Mouse (Mus musculus): ENCODE results near the gene Cd86. TPM values are rescaled to one million over a fixed set of nuclear protein-coding genes. Genes with fewer than 3 reads are reported as not detected.

Gene Cd86
- polyA plus RNA-seq, 1 experiment from 2014 or later, result 2.6 TPM

DNA sequence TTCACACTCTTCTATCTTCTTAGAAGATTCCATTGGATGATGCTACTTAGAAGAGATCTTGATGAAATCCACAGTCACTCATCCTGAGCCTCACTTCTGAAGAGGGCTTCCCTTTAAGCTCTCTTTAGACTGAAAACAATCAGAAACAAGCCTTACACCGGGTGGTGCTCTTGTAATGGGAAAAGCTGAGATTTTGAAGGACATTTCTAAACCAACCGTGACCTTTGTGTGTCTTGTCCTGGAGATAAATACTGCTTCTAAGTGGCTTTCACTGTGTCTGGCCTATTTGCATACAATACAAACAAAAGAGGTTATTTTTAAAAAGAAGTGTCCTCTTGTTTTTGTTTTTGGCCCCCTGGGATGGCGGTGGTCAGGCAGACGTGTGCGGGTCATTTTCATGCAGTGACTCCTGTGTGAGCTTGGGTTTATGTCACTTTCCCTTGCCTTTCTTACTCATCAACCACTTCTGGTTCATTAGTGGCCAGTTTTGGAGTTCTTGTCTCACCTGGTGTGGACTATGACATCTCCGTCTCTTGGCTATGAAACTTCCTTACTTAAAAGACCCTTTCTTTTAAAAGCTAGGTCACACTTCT is 14.6 kb downstream of the Cd86 start:
- 65% methylated on average over 6 of the region's 6 CpGs for WGBS
- Histone ChIP-seq H3K27me3 (no peaks in the 10 kb centered on the region), H3K4me2 (no peak overlapping the region), H3K36me3 (no peaks in the 10 kb centered on the region), H3K27ac (no peak overlapping the region), H3K4me1 (no peaks in the 10 kb centered on the region), H3K4me3 (no peak overlapping the region), H3K9ac (no peak overlapping the region), H3K9me3 (no peaks in the 10 kb centered on the region)
- ATAC-seq (ENCODE audit: borderline replicate concordance, extremely low read depth, low FRiP score, low TSS enrichment), result no peak

DNA sequence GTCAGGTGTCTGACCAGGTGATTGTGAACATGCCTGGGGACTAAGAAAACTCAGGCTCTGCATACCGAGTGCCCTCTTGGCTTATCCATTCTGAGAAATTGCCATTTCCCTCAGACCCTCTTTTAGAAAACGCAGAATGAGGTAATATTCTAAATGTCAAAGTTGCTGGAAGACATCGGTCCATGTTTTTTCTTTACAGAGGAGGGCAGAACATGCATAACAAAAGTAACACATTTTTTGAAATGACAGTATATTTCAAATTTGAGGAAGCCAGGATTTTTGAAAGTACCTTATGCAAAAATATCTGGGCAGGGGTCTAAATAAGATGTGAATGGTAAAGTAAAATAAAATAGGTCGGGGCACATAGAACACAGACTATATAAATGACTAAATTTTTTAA is 15.4 kb downstream of the Cd86 start:
- Histone ChIP-seq H3K9ac (no peak overlapping the region), H3K4me2 (no peak overlapping the region), H3K4me1 (no peaks in the 10 kb centered on the region), H3K27ac (no peak overlapping the region), H3K27me3 (no peaks in the 10 kb centered on the region), H3K9me3 (no peaks in the 10 kb centered on the region), H3K36me3 (no peaks in the 10 kb centered on the region), H3K4me3 (no peak overlapping the region)
- no peak for ATAC-seq (ENCODE audit: borderline replicate concordance, extremely low read depth, low FRiP score, low TSS enrichment)
- WGBS, result 84% methylated on average over 4 of the region's 4 CpGs

DNA sequence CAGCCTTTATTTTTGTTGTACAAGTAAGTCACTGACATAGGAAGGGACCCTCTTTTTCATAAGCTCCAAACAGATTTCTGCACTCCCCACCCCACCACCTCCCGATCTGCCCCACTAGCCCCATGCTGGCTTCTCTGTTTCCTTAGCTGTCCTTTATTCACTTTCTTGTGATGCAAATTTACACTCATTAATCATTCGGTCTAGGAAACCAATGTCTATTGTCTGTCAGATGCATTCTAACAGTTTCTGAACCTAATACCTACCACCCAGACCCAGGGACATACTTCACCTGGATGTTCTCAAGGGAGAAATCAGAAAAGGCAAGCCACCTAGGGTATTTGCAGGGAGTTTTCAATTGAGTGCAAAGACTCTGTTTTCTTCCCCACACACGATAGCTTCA is 16.6 kb downstream of the Cd86 start:
- no peaks in the 10 kb centered on the region for H3K36me3 ChIP-seq
- H3K9me3 ChIP-seq, result no peaks in the 10 kb centered on the region
- no peaks in the 10 kb centered on the region for H3K4me1 ChIP-seq
- no peak for ATAC-seq (ENCODE audit: borderline replicate concordance, extremely low read depth, low FRiP score, low TSS enrichment)
- H3K4me3 ChIP-seq, result no peak overlapping the region
- H3K4me2 ChIP-seq, result no peak overlapping the region
- no peaks in the 10 kb centered on the region for H3K27me3 ChIP-seq
- H3K27ac ChIP-seq, result no peak overlapping the region
- 71% methylated on average over 3 of the region's 3 CpGs for WGBS
- no peak overlapping the region for H3K9ac ChIP-seq

DNA sequence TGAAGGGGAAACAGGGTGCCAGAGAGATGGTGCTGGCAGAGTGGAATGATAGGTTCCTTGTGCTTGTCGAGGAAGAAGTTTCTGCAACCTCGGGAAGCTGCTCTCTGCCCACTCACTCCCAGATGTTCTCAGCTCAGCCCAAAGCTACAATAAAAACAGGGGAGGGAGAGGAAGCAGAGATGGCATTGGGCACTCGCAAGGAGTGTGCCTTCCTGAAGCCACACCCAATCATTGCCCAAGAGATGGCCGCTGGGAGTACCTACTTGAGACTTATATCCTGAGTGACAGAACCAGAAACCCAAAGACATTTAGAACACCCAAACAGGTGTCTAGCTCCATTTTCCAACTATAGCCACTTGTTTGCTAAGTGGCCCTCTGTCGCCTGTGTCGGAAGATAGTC is 20.8 kb downstream of the Cd86 start:
- Histone ChIP-seq H3K36me3 (no peaks in the 10 kb centered on the region), H3K4me2 (no peak overlapping the region), H3K4me3 (no peak overlapping the region), H3K4me1 (0 out of 2 replicates have a peak, but pooled peaks cover 3% of the 10 kb centered on the region), H3K27me3 (no peaks in the 10 kb centered on the region), H3K9me3 (no peaks in the 10 kb centered on the region), H3K27ac (no peak overlapping the region), H3K9ac (no peak overlapping the region)
- WGBS, result 74% methylated on average over 6 of the region's 6 CpGs
- ATAC-seq (ENCODE audit: borderline replicate concordance, extremely low read depth, low FRiP score, low TSS enrichment), result no peak

DNA sequence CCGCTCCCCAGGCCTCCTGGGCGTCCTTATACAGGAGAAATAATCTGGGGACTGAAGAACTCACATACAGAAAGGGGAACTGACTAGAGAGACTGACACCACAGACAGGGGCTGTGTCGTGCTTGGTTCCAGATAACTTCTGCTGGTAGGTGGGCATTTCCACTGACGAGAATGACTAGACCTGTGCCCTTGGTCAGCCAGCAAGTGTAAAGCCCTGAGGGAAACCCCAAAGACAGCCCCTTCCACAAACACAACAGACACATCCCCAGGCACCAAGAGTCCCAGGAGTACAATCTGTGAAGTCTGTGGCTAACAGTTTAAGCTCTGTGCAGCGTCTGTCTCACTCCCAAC is 23.2 kb downstream of the Cd86 start:
- no peak overlapping the region for H3K4me3 ChIP-seq
- H3K4me2 ChIP-seq, result no peak overlapping the region
- H3K36me3 ChIP-seq, result no peaks in the 10 kb centered on the region
- no peak for ATAC-seq (ENCODE audit: borderline replicate concordance, extremely low read depth, low FRiP score, low TSS enrichment)
- H3K9me3 ChIP-seq, result no peaks in the 10 kb centered on the region
- H3K9ac ChIP-seq, result no peak overlapping the region
- H3K27ac ChIP-seq, result no peak overlapping the region
- H3K4me1 ChIP-seq, result 0 out of 2 replicates have a peak, but pooled peaks cover 3% of the 10 kb centered on the region
- no peaks in the 10 kb centered on the region for H3K27me3 ChIP-seq
- 67% methylated on average over 5 of the region's 5 CpGs for WGBS

DNA sequence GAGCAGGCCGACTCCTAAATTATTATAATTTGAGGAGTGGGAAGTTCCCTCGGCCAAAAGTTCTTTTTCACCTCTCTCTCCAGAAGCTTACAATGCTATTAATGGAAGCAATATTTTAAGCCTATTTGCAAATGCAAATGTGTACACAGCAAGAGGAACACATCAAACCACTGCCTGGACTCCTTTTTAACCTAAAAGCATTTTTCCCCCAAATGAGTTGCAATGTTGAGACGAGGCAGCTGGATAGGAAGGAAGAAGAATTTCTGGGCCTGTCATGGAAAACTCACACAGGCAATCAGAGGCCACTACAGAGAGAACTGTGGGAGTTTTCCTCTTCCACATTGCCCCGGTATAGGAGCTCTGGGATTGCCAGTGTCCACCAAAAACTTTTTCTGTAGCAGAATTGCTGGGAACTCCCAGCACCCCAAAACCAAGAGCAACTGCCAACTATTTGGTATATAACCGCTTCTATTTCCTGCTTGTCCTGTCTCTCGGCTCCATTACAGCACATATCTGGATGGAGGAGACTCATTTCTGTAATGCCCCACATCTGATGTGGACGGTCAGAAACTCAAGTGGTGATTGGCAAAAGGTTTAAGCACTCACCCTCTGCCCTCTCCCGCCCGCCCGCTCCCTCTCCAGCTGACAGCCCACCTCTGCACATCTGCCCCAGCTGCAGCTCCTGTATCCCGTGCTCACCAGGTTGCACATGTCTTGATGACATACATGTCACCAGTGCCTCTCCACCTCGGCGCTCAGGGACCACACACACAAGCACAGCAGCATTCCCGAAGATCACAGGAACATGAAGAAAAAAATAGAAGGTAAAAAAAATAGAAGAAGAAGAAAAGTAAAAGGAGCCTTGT is 23.8 kb downstream of the Cd86 start:
- peak; percentile 75; the same call in 1 of the 2 replicates for ATAC-seq (ENCODE audit: borderline replicate concordance, extremely low read depth, low FRiP score, low TSS enrichment)
- no peaks in the 10 kb centered on the region for H3K36me3 ChIP-seq
- H3K27me3 ChIP-seq, result no peaks in the 10 kb centered on the region
- 0 out of 2 replicates have a peak, but pooled peaks cover 3% of the 10 kb centered on the region for H3K4me1 ChIP-seq
- no peak overlapping the region for H3K4me3 ChIP-seq
- H3K9me3 ChIP-seq, result no peaks in the 10 kb centered on the region
- H3K4me2 ChIP-seq, result no peak overlapping the region
- H3K9ac ChIP-seq, result no peak overlapping the region
- 54% methylated on average over 14 of the region's 14 CpGs for WGBS
- peak overlapping the region; percentile 41; the same call in 1 of the 2 replicates for H3K27ac ChIP-seq

DNA sequence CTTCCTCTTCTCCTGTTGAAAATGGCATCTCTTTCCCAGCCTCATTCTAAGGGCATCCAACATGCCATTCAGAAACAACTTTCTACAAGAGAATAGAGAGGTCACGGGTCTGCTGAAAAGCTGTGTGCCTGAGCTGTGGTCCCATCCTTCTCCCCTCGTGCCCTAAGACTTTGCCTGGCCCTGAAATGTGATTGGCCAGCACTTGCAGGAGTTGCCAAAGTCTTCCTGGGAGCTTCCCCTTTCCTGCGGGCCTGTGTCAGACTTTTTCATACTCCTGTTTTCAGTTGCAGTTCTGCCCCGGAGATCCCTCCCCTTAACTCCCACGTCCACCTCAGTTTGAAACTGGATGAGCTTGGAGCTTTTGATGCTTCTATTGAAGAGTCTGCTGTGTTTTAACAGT is 24.9 kb downstream of the Cd86 start:
- no peak for ATAC-seq (ENCODE audit: borderline replicate concordance, extremely low read depth, low FRiP score, low TSS enrichment)
- whole genome bisulfite sequencing, result 54% methylated on average over 5 of the region's 5 CpGs
- Histone ChIP-seq H3K9ac (no peak overlapping the region), H3K36me3 (no peaks in the 10 kb centered on the region), H3K4me3 (no peak overlapping the region), H3K4me2 (no peak overlapping the region), H3K9me3 (no peaks in the 10 kb centered on the region), H3K27me3 (no peaks in the 10 kb centered on the region), H3K27ac (peak overlapping the region; percentile 41; the same call in 1 of the 2 replicates), H3K4me1 (0 out of 2 replicates have a peak, but pooled peaks cover 3% of the 10 kb centered on the region)

DNA sequence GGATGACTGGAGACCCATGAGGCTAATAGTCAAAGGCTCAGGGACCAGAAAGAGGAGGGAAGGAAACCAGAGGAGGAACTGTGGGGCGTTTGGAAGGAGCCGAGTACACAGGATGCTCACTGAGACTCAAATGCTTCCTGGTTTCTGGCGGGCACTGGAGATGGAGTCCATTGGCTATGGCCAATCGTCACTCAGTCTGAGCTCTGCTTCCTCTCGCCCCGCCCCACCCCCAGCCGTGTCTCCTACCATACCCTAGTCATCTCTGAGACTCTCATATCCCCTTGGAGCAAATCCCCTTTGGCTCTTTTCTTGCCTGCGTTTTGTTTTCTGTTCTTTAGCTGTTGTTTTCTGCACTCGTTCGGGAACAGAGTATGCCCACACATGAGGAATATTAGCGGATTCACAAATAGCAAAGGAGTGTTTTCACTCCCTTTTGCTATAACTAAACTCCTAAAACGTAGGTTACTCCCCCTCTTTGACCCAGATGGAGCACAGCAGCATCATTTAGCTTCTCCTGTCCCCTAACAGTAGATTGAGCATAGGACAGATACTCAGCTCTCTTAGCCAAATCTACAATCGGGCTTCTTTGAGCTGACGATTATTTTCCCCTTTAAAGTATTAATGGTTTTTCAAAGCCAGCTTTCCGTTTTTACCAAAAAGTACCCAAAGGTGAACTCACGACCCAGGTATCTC is 25.9 kb downstream of the Cd86 start:
- H3K4me3 ChIP-seq, result no peak overlapping the region
- no peak overlapping the region for H3K27ac ChIP-seq
- no peaks in the 10 kb centered on the region for H3K36me3 ChIP-seq
- H3K9ac ChIP-seq, result no peak overlapping the region
- no peaks in the 10 kb centered on the region for H3K27me3 ChIP-seq
- 80% methylated on average over 16 of the region's 16 CpGs for WGBS
- ATAC-seq (ENCODE audit: borderline replicate concordance, extremely low read depth, low FRiP score, low TSS enrichment), result no peak
- no peaks in the 10 kb centered on the region for H3K9me3 ChIP-seq
- no peak overlapping the region for H3K4me2 ChIP-seq
- H3K4me1 ChIP-seq, result 0 out of 2 replicates have a peak, but pooled peaks cover 3% of the 10 kb centered on the region

DNA sequence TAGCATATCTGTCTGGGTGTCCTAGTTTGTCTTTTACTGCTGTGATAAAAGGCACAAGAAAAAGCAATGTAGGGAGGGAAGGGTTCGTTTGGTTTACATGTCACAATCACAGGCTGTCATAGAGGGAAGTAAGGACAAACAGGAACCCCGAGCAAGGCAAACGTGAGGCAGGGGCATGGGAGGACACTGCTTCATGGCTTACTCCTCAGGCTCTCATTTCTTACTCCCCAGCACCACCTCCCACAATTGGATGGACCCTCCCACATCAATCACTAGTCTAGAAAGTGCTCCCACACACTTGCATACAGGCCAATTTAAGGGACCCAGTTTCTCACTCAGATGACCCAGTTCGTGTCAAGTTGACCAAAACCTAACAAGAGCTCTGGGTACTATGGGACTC is 29.1 kb downstream of the Cd86 start:
- no peak overlapping the region for H3K4me3 ChIP-seq
- H3K9ac ChIP-seq, result no peak overlapping the region
- 0 out of 2 replicates have a peak, but pooled peaks cover 3% of the 10 kb centered on the region for H3K4me1 ChIP-seq
- WGBS, result 45% methylated on average over 4 of the region's 4 CpGs
- no peak for ATAC-seq (ENCODE audit: borderline replicate concordance, extremely low read depth, low FRiP score, low TSS enrichment)
- H3K4me2 ChIP-seq, result no peak overlapping the region
- H3K9me3 ChIP-seq, result no peaks in the 10 kb centered on the region
- H3K36me3 ChIP-seq, result no peaks in the 10 kb centered on the region
- no peak overlapping the region for H3K27ac ChIP-seq
- no peaks in the 10 kb centered on the region for H3K27me3 ChIP-seq

DNA sequence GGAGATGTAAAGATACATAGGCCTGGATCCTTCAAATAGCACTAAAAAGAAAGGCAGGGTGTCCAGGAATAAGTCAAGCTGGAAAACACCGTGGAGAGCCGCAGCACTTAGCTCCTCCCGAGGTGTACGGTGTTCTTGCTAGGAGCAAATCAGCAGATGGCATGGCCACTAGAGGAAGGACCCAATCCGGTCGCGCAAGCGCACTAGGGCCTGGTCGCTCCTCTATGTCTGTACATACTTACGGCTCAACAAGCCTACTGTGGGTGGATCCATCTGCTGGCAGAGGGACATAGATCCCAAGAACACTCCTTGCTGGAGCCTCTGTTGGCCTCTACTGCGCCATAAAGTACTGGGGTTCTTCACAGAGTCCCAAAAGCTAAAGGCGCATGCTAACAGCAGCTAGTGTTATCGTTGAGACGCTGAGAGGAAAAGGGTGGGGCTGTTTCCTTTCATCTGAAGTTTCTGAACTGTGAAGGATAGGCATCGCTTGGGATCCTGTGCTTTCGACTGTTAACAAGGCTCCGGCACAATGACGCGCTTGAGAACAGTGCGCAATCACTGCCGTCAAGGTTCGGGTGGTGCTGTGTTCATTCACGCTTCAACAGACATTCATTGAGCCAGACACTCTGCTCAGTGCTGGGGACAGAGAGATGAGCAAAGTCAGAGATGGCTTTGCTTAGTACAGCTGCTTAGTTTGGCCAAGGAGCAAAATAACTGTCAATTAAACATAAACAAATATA is 30.7 kb downstream of the Cd86 start:
- H3K36me3 ChIP-seq, result no peaks in the 10 kb centered on the region
- ATAC-seq (ENCODE audit: borderline replicate concordance, extremely low read depth, low FRiP score, low TSS enrichment), result no peak

DNA sequence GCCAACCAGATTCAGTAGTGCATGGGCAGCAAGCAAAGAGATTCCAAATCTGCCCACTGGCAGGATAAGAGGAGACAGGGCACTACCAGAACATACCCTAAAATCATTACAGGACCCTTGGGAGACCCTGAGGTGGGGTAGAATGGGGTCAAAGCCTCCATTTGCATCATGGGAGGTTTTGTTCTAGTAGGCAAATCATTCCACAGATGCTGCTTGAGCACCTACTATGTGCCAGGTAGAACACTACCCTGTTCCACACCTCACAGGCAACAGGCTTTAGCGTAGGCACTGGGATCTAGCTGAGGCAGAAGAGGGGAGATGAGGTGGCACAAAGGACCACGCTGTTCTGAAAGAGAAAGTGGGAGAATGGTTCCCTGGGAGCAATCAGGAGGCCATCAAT is 31.5 kb downstream of the Cd86 start:
- Histone ChIP-seq H3K4me1 (no peaks in the 10 kb centered on the region), H3K27ac (no peak overlapping the region), H3K27me3 (no peaks in the 10 kb centered on the region), H3K36me3 (no peaks in the 10 kb centered on the region), H3K9ac (no peak overlapping the region), H3K9me3 (no peaks in the 10 kb centered on the region), H3K4me3 (no peak overlapping the region), H3K4me2 (no peak overlapping the region)
- 86% methylated on average over 2 of the region's 2 CpGs for WGBS
- no peak for ATAC-seq (ENCODE audit: borderline replicate concordance, extremely low read depth, low FRiP score, low TSS enrichment)

More for the DNA sequence above, 30.7 kb downstream of the Cd86 start:
- H3K27me3 ChIP-seq, result no peaks in the 10 kb centered on the region
- no peak overlapping the region for H3K27ac ChIP-seq
- H3K4me1 ChIP-seq, result no peaks in the 10 kb centered on the region
- H3K9me3 ChIP-seq, result no peaks in the 10 kb centered on the region
- H3K4me2 ChIP-seq, result no peak overlapping the region
- 88% methylated on average over 23 of the region's 23 CpGs for WGBS
- H3K9ac ChIP-seq, result no peak overlapping the region
- H3K4me3 ChIP-seq, result no peak overlapping the region
